Mouse (Mus musculus) liver, embryonic 15.5 days (tissue): ENCODE results near the gene Pde5a. TPM values are rescaled to one million over a fixed set of nuclear protein-coding genes. Genes with fewer than 3 reads are reported as not detected.

ENCODE experiments used
- ATAC-seq: fragments of 200-750 bp; cut with Nextera tagmentation; 2 replicates; pipeline ENCODE4 v1.8.0; 2017; ENCODE audit warnings: moderate number of reproducible peaks, mild to moderate bottlenecking, moderate library complexity; ENCODE audit not compliant: insufficient read depth
- H3K27ac ChIP-seq: fragments of 300-500 bp; sonication (generic); replicated peaks from 2 replicates; pipeline ENCODE4 v1.5.1; 2015; ENCODE audit warnings: mild to moderate bottlenecking, inconsistent platforms
- H3K27me3 ChIP-seq: fragments of 300-500 bp; sonication (generic); 2 replicates; pipeline ENCODE4 v1.6.1; 2015; ENCODE audit warnings: mild to moderate bottlenecking, inconsistent platforms
- H3K36me3 ChIP-seq: fragments of 300-500 bp; sonication (generic); replicated peaks from 2 replicates; pipeline ENCODE4 v1.6.1; 2015; ENCODE audit warnings: moderate library complexity, mild to moderate bottlenecking, inconsistent platforms
- H3K4me1 ChIP-seq: fragments of 300-500 bp; sonication (generic); replicated peaks from 2 replicates; pipeline ENCODE4 v1.6.1; 2015; ENCODE audit warnings: inconsistent platforms
- H3K4me2 ChIP-seq: fragments of 300-500 bp; sonication (generic); 2 replicates; pipeline ENCODE4 v1.6.1; 2015; ENCODE audit warnings: moderate library complexity, mild to moderate bottlenecking, inconsistent platforms
- H3K4me3 ChIP-seq: fragments of 300-500 bp; sonication (generic); replicated peaks from 2 replicates; pipeline ENCODE4 v1.5.1; 2015; ENCODE audit warnings: mild to moderate bottlenecking, inconsistent platforms
- H3K9ac ChIP-seq: fragments of 300-500 bp; sonication (generic); 2 replicates; pipeline ENCODE4 v1.6.1; 2015; ENCODE audit warnings: moderate library complexity, mild to moderate bottlenecking, inconsistent platforms
- H3K9me3 ChIP-seq: fragments of 300-500 bp; sonication (generic); replicated peaks from 2 replicates; pipeline ENCODE4 v1.6.1; 2016; ENCODE audit warnings: inconsistent platforms
- WGBS: fragments of 180-500 bp; shearing (Covaris S2); methylation state at CpG from one replicate; pipeline ENCODE4 v1.1.7; 2015; ENCODE audit warnings: mixed read lengths; ENCODE audit not compliant: insufficient replicate concordance; 5-methylcytosine and 5-hydroxymethylcytosine counted together
- polyA plus RNA-seq: library from polyadenylated mRNA; unstranded; fragments of >200 nt; fragmentation: Nextera tagmentation; extraction: Ambion mirVana; gene quantifications from 2 replicates; pipeline ENCODE4 v1.2.1, GENCODE M21; 2015

Pde5a gene
- polyA plus RNA-seq, 1 experiment from 2014 or later, result 0.99 TPM

- Histone ChIP-seq H3K27ac (no peak overlapping the region), H3K36me3 (no peaks in the 10 kb centered on the region), H3K9ac (no peak overlapping the region), H3K9me3 (no peaks in the 10 kb centered on the region), H3K4me2 (no peak overlapping the region), H3K27me3 (no peaks in the 10 kb centered on the region), H3K4me1 (no peaks in the 10 kb centered on the region), H3K4me3 (no peak overlapping the region)
- ATAC-seq, result no peak
- 70% methylated on average over 5 of the region's 5 CpGs for WGBS
Measured at GRCm38 (mm10) chr3:122810986-122811385, 82.2 kb downstream of the Pde5a start.

- no peaks in the 10 kb centered on the region for H3K4me1 ChIP-seq
- ATAC-seq, result no peak
- H3K27me3 ChIP-seq, result no peaks in the 10 kb centered on the region
- no peaks in the 10 kb centered on the region for H3K36me3 ChIP-seq
- 53% methylated on average over 4 of the region's 4 CpGs for WGBS
- H3K9me3 ChIP-seq, result no peaks in the 10 kb centered on the region
- no peak overlapping the region for H3K4me2 ChIP-seq
- H3K9ac ChIP-seq, result no peak overlapping the region
- H3K4me3 ChIP-seq, result no peak overlapping the region
- no peak overlapping the region for H3K27ac ChIP-seq
Measured at GRCm38 (mm10) chr3:122814531-122814930, 85.8 kb downstream of the Pde5a start.

GRCm38 (mm10) chr3:122818282-122818681, 89.5 kb downstream of the Pde5a start:
- WGBS, result 60% methylated on average over 5 of the region's 5 CpGs
- Histone ChIP-seq H3K36me3 (no peaks in the 10 kb centered on the region), H3K27me3 (no peaks in the 10 kb centered on the region), H3K4me2 (no peak overlapping the region), H3K27ac (no peak overlapping the region), H3K4me1 (no peaks in the 10 kb centered on the region), H3K9ac (no peak overlapping the region), H3K4me3 (no peak overlapping the region), H3K9me3 (no peaks in the 10 kb centered on the region)
- no peak for ATAC-seq

- no peak overlapping the region for H3K9ac ChIP-seq
- H3K4me1 ChIP-seq, result no peaks in the 10 kb centered on the region
- 52% methylated on average over 4 of the region's 4 CpGs for WGBS
- no peaks in the 10 kb centered on the region for H3K27me3 ChIP-seq
- no peak for ATAC-seq
- no peak overlapping the region for H3K27ac ChIP-seq
- no peaks in the 10 kb centered on the region for H3K9me3 ChIP-seq
- H3K4me3 ChIP-seq, result no peak overlapping the region
- H3K36me3 ChIP-seq, result no peaks in the 10 kb centered on the region
- no peak overlapping the region for H3K4me2 ChIP-seq
Measured at GRCm38 (mm10) chr3:122820700-122821099, 92.0 kb downstream of the Pde5a start.

GRCm38 (mm10) chr3:122828270-122829058, 99.7 kb downstream of the Pde5a start:
- no peak overlapping the region for H3K27ac ChIP-seq
- H3K9ac ChIP-seq, result no peak overlapping the region
- H3K9me3 ChIP-seq, result no peaks in the 10 kb centered on the region
- H3K4me2 ChIP-seq, result no peak overlapping the region
- no peaks in the 10 kb centered on the region for H3K4me1 ChIP-seq
- WGBS, result 73% methylated on average over 11 of the region's 11 CpGs
- H3K27me3 ChIP-seq, result no peaks in the 10 kb centered on the region
- H3K36me3 ChIP-seq, result no peaks in the 10 kb centered on the region
- ATAC-seq, result no peak
- no peak overlapping the region for H3K4me3 ChIP-seq

GRCm38 (mm10) chr3:122834519-122834918, 105.8 kb downstream of the Pde5a start:
- no peaks in the 10 kb centered on the region for H3K9me3 ChIP-seq
- no peak overlapping the region for H3K4me3 ChIP-seq
- H3K36me3 ChIP-seq, result no peaks in the 10 kb centered on the region
- no peak overlapping the region for H3K27ac ChIP-seq
- WGBS, result 36% methylated on average over 5 of the region's 5 CpGs
- no peak for ATAC-seq
- no peaks in the 10 kb centered on the region for H3K4me1 ChIP-seq
- H3K27me3 ChIP-seq, result no peaks in the 10 kb centered on the region
- no peak overlapping the region for H3K4me2 ChIP-seq
- no peak overlapping the region for H3K9ac ChIP-seq

- Histone ChIP-seq H3K36me3 (no peaks in the 10 kb centered on the region), H3K27ac (no peak overlapping the region), H3K4me3 (no peak overlapping the region), H3K4me2 (no peak overlapping the region), H3K9me3 (no peaks in the 10 kb centered on the region), H3K27me3 (no peaks in the 10 kb centered on the region), H3K9ac (no peak overlapping the region), H3K4me1 (no peaks in the 10 kb centered on the region)
- WGBS, result 63% methylated on average over 8 of the region's 8 CpGs
- ATAC-seq, result no peak
Measured at GRCm38 (mm10) chr3:122835097-122835850, 106.5 kb downstream of the Pde5a start.

- Histone ChIP-seq H3K27me3 (no peaks in the 10 kb centered on the region), H3K27ac (no peak overlapping the region), H3K4me1 (no peaks in the 10 kb centered on the region), H3K4me2 (no peak overlapping the region), H3K4me3 (no peak overlapping the region), H3K36me3 (no peaks in the 10 kb centered on the region), H3K9ac (no peak overlapping the region), H3K9me3 (no peaks in the 10 kb centered on the region)
- no peak for ATAC-seq
- 52% methylated on average over 2 of the region's 2 CpGs for WGBS
Measured at GRCm38 (mm10) chr3:122837639-122838038, 108.9 kb downstream of the Pde5a start.

- WGBS, result 36% methylated on average over 5 of the region's 5 CpGs
- no peaks in the 10 kb centered on the region for H3K9me3 ChIP-seq
- no peak overlapping the region for H3K4me3 ChIP-seq
- H3K36me3 ChIP-seq, result no peaks in the 10 kb centered on the region
- ATAC-seq, result no peak
- no peaks in the 10 kb centered on the region for H3K4me1 ChIP-seq
- no peak overlapping the region for H3K4me2 ChIP-seq
- no peaks in the 10 kb centered on the region for H3K27me3 ChIP-seq
- H3K9ac ChIP-seq, result no peak overlapping the region
- H3K27ac ChIP-seq, result no peak overlapping the region
Measured at GRCm38 (mm10) chr3:122848410-122849034, 119.8 kb downstream of the Pde5a start.

- Histone ChIP-seq H3K9ac (no peak overlapping the region), H3K27me3 (no peaks in the 10 kb centered on the region), H3K4me2 (no peak overlapping the region), H3K4me1 (no peaks in the 10 kb centered on the region), H3K4me3 (no peak overlapping the region), H3K9me3 (no peaks in the 10 kb centered on the region), H3K27ac (no peak overlapping the region), H3K36me3 (no peaks in the 10 kb centered on the region)
- no peak for ATAC-seq
- 58% methylated on average over 11 of the region's 11 CpGs for WGBS
Measured at GRCm38 (mm10) chr3:122855149-122855548, 126.4 kb downstream of the Pde5a start.

GRCm38 (mm10) chr3:122859829-122860228, 131.1 kb downstream of the Pde5a start:
- Histone ChIP-seq H3K27ac (no peak overlapping the region), H3K4me2 (no peak overlapping the region), H3K4me3 (no peak overlapping the region), H3K9ac (no peak overlapping the region), H3K36me3 (no peaks in the 10 kb centered on the region), H3K9me3 (no peaks in the 10 kb centered on the region), H3K27me3 (no peaks in the 10 kb centered on the region), H3K4me1 (no peaks in the 10 kb centered on the region)
- WGBS, result 50% methylated on average over 2 of the region's 2 CpGs
- ATAC-seq, result no peak
